Mouse (Mus musculus) ES-Bruce4 (cell line): ENCODE data around the gene Cfap58.

Source experiments
- CTCF ChIP-seq: IDR thresholded peaks from one replicate; pipeline ENCODE4 v1.8.1; 2011; ENCODE audit warnings: low read depth, low read length
- EP300 ChIP-seq: IDR thresholded peaks from 2 replicates; pipeline ENCODE4 v1.6.1; 2011; ENCODE audit warnings: low read depth, low read length; ENCODE audit not compliant: insufficient read depth

DNA sequence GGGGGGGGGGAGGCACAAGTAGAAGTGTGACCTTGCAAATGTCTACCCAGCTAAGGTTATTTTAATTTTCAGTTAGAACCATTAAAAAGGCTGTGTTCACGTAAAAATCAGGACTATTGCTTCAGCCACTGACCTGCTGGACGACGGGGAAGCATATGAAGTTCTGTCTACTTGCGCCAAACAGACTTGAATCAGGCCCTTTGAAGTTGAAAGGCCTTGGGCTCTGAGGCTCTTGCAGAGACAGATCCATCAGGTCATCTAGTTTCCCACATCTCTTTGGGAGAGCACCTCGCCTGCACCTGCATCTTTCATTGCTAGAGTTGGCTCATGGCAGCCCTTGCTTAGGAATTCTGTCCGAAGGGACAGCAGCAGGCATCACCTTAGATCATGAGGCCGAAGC, 24.1 kb upstream of the Cfap58 start:
- TF ChIP-seq CTCF (no peak), EP300 (no peak)
